Mouse (Mus musculus) gastrocnemius, postnatal 10 days (tissue): ENCODE results near the gene Spdye4c. TPM values are rescaled to one million over a fixed set of nuclear protein-coding genes. Genes with fewer than 3 reads are reported as not detected.

ENCODE experiments used
- DNase-seq: peaks from one replicate; pipeline ENCODE4 v3.0.0; 2021; ENCODE audit warnings: mixed read lengths
- long read RNA-seq, 2 experiments: library from polyadenylated mRNA; stranded (forward); transcript quantifications; one replicate each; pipeline ENCODE4 v2.0.0; 2021
- total RNA-seq, 2 experiments: library from RNA; stranded (reverse); gene quantifications; 2 replicates each; pipeline ENCODE4 v1.2.3; 2021

Spdye4c gene
- not detected for total RNA-seq
- long read RNA-seq, experiment 1 = 0 reads
- long read RNA-seq, experiment 2 = 0 reads

- no peak for DNase-seq
Observed at GRCm38 (mm10) chr2:128590909-128591308, at the start of gene Spdye4c. TSS of gene Spdye4c (plus strand) at chr2:128591209.

GRCm38 (mm10) chr2:128543495-128543894 is 47.5 kb upstream of the Spdye4c start:
- DNase-seq = no peak

- DNase-seq = peak; percentile 34
Observed at GRCm38 (mm10) chr2:128544421-128545137, 46.4 kb upstream of the Spdye4c start.

- no peak for DNase-seq
Observed at GRCm38 (mm10) chr2:128545447-128545846, 45.6 kb upstream of the Spdye4c start.

GRCm38 (mm10) chr2:128547079-128547478 is 43.9 kb upstream of the Spdye4c start:
- no peak for DNase-seq

GRCm38 (mm10) chr2:128548262-128548661 is 42.7 kb upstream of the Spdye4c start:
- DNase-seq = no peak

GRCm38 (mm10) chr2:128549561-128549960 is 41.4 kb upstream of the Spdye4c start:
- DNase-seq = no peak

GRCm38 (mm10) chr2:128549963-128550362 is 41.0 kb upstream of the Spdye4c start:
- DNase-seq = no peak

- DNase-seq = no peak
Observed at GRCm38 (mm10) chr2:128552080-128552791, 38.8 kb upstream of the Spdye4c start.

- DNase-seq = no peak
Observed at GRCm38 (mm10) chr2:128552798-128553720, 38.0 kb upstream of the Spdye4c start.

GRCm38 (mm10) chr2:128555082-128555481 is 35.9 kb upstream of the Spdye4c start:
- DNase-seq = no peak

- DNase-seq = no peak
Observed at GRCm38 (mm10) chr2:128564195-128564594, 26.8 kb upstream of the Spdye4c start.

- DNase-seq = no peak
Observed at GRCm38 (mm10) chr2:128565904-128566303, 25.1 kb upstream of the Spdye4c start.

GRCm38 (mm10) chr2:128566304-128567147 is 24.5 kb upstream of the Spdye4c start:
- no peak for DNase-seq

- no peak for DNase-seq
Observed at GRCm38 (mm10) chr2:128568018-128568417, 23.0 kb upstream of the Spdye4c start.

- DNase-seq = no peak
Observed at GRCm38 (mm10) chr2:128568490-128568889, 22.5 kb upstream of the Spdye4c start.

GRCm38 (mm10) chr2:128571001-128571400 is 20.0 kb upstream of the Spdye4c start:
- no peak for DNase-seq

- DNase-seq = peak; percentile 81
Observed at GRCm38 (mm10) chr2:128572726-128573624, 18.0 kb upstream of the Spdye4c start.

GRCm38 (mm10) chr2:128582881-128583280 is 8.1 kb upstream of the Spdye4c start:
- no peak for DNase-seq

GRCm38 (mm10) chr2:128592301-128592700 is 1.3 kb downstream of the Spdye4c start:
- DNase-seq = no peak
